Mouse (Mus musculus): ENCODE data around the gene Calhm4.
"Not testable (repeated sequence)": the region's sequence is repeated elsewhere in the genome, so short reads cannot be mapped to it uniquely, and the experiment has no call there.

The Calhm4 gene

DNA sequence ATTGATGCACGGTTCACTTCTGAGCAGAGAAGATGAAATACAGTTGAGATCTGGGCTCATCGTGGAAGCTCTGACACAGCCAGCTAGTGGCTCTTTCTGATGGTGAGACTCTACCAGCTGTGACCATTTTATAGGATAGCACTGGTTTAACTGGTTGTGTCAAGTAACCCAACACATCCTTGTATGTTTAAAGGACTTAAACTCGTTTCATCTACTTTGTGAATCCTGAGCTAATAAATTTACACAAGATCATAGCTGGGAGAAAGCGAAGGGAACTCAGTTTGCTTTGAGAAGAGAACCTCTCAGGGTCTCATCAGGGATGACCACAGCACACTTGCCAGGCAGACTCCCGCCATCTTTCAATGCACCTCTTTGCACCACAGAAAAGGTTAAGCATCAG is at the start of gene Calhm4:
Calhm4 (minus strand) TSS at position 101 of the 400 bp plus-strand sequence.
- no peak for DNase-seq

DNA sequence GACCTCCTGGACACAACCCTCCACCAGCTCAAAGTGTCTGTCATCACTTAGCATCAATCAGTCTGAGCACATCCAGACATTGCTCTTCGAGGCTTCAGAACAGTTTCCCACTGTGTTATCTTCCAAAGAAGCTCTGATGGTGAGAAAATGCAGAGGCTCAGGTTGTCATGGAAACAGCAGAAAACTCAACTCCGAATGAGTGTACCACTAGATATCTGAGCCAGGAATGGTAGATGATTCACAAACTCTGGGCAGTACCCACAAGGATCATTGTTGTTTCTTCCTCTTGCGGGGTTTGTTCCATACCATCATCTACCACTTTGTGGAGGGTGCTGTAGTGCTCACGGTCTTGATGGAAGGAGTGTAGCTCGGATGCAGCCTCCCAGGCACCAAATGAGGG is 47.8 kb upstream of the Calhm4 start:
- no peak for DNase-seq

DNA sequence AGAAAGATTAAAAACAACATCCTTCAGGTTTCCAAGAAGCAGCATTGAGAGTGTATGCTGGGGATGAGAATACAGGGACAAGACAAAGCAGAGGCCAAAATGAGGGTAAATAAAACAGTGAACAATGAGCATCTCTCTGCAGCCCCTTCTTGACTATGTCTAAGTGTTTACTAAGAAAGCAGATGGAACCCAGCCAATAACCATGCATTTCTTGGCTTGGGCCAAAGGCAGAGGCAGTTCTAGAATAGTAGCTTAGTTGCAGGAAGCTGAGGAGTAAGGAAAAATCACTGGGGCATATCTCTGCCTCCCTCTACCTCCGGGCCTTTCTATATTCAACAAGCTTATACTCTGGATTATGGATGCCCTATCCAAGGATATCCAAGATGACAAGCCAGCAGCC is 46.4 kb upstream of the Calhm4 start:
- no peak for DNase-seq

DNA sequence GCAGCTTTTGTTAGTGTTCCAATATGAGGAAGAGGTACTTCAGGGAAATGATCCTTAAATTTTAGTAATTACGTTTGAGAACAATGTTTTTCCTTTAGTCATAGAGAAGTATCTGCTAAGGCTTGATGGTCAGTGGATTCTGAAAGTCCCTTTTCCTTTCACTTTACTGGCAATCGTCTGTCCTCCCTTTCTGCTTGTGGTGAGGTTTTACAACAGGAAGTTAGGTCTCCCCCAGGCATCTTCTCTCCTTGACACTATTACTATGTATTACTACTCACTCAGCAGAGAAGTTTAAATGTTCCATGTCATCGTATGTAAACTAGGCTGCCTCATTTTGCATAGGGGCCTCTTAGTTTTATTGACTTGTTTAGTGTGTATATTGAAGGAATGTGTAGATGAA is 45.4 kb upstream of the Calhm4 start:
- DNase-seq: no peak

DNA sequence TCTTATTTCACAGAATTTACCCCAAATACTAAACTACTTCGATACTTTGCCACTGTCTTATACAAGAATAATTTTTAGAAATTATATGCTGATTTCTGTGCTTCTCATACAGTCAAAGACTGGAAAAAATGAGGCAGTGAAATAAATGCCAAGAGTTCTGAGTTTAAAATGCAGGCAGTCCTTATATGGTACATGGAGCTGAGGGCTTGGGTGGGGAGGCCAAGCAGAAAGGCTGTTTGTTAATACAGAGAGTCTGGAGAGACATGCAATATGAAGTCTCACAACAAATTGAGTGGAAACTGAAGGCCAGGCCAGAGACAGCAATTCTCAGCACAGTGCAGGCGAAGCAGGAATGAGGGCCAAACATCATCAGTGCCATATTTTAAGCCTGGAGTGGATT is 44.4 kb upstream of the Calhm4 start:
- no peak for DNase-seq

DNA sequence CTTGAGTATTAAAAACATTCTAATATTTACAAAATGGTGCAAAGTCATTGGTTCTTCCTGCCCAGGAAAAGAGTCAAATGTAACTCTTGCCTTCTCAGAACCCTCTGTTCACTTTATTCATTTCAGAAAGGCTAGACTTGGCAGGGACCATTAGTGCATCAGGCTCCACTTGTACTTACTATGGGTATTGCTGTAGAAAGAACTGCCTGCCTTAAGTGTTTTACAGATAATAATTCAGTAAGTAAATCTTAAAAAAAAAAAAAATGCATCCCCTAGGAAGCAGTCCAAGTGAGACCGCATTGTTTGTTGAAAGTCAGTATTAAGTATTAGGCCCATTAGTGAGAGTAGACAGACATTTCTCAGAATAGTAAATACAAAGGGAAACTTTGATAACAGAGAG is 42.4 kb upstream of the Calhm4 start:
- no peak for DNase-seq

DNA sequence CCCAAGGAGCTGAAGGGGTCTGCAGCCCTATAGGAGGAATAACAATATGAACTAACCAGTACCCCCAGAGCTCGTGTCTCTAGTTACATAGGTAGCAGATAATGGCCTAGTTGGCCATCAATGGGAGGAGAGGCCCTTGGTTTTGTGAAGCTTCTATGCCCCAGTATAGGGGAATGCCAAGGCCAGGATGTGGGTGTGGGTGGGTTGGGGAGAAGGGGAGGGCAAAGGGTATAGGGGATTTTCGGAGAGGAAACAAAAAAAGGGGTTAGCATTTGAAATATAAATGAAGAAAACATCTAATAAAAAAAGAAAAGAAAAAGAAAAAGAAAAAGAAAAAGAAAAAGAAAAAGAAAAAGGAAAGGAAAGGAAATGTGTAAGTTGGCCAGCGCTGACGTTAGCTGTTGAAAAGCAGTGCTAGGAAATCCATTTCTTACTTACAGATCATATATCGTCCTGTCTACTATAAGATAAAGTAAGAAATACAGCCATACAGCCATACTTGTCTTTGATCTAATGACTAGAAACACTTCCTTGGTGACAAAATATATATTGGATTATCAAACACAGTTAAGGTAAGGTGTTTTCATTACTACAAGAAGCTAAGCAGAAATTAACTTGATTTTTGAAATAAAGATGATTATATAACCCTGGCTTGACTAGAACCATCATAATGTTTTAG is 30.6 kb upstream of the Calhm4 start:
- no peak for DNase-seq

DNA sequence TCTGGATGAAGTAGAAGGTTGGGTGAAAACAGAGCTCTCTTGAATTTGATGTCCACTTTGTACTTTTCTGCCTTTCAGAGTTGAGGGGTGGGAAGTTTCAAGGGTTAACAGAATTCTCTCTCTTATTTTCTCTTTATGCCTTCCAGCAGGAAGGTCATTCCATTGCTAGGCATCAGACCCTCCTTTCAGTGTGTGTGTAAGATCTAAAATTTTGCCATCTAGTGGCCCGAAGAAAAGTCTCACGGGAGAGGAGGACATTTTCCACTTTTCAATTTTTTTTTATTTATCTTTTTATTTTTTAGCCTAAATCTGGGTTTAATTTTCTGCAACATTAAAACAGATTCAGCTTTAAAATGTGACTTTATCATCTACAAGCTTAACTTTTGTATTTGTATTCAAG is 27.5 kb upstream of the Calhm4 start:
- no peak for DNase-seq

DNA sequence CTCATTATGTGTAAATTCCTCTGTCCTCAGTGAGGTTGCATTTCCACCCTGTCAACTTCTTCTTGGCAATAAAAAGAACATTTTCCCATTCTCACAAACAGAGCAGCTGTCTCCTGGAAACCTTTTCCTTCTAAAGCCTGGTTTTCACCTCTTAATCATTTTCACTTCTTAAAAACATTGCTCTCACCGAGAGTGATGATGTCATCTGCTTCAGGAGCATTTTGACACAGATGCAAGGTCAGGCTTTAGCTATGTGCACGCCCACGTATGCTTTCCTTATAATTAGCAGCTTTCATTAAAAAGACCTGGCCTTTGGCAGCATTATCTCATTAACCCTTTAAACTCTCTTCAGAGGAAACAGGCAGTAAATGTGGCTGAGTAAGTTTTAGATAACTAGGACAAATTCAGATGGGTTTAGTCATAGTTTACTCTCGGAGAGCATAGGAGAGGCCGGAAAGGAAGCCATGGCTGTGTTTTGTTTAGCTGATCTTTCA is 26.9 kb upstream of the Calhm4 start:
- DNase-seq: no peak

DNA sequence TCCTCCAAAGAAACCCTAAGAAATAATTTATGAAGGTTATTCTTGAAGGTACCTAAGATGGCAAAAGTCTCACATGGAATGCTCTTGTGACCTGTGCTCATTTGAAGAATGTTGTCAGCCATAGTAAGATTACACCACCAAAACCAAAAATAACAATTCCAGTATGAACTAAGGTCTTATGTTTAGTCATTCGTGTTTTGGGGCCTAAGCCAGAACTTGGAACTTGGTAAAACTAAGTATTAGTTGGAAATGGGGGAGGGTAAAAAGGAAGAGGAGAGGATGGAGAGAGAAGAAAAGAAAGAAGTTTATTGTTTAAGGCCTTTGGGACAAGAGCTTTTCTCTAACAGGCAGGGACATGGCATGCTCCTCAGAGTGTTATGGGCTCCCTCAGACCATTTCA is 25.5 kb upstream of the Calhm4 start:
- no peak for DNase-seq

DNA sequence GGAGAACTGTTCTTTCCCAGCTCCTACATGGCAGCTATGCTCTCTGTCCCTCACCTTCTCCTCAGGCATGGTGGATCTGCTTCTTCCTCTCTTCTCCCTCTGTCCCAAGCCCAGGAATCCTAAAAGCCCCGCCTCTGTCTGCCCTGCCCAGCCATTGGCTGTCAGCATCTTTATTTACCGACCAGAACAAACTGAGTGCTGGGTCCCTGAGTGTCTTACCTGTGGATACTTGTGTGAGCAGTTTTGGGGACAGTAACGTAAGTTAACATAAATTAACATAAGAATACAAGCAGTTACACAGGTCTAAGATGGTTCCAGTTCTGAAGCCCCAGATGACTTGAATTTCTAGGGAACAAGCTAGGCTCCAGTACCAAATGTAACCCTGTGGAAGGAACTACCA is 22.5 kb upstream of the Calhm4 start:
- no peak for DNase-seq

DNA sequence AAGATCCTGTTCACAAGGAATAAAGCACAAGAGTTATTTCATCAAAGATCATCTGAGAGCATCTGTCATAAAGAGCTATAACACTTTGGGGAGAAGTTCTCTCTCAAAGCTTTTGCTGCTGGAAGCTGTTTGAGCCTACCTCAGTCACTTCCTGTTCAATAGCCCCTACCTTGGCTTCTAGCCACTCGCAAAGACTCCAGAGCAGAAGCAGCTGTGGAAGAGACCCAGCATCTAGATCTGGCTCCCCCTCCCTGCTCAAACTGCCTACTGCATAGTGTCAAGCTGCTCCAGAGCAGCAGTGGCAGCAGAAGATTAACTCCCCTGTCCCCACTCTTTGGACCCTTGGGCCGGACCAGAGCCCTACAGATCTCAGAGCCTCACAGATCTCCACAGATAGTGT is 9.9 kb upstream of the Calhm4 start:
- DNase-seq: no peak

DNA sequence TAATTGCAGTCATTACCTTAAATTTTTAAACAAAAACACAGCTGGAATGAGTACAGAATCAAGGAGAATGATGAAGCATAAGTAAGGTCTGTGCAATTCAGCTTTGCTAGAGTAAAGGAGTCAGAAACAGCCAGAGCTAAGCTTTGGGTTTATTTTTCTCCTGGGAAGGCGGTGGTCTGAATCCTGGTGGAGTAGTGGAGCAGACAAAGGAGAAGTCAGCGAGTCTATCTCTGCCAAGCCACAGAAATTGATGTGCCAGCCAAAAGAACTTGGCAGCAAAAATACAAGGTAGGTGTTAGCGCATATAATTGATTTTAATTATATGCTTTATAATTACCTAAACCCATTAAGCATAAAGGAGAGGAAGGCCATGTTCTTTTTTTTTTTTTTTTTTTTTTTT is 6.7 kb downstream of the Calhm4 start, which contains the start of gene Trappc3l:
Trappc3l (plus strand) TSS at position 197 of the 400 bp plus-strand sequence.
- no peak for DNase-seq

DNA sequence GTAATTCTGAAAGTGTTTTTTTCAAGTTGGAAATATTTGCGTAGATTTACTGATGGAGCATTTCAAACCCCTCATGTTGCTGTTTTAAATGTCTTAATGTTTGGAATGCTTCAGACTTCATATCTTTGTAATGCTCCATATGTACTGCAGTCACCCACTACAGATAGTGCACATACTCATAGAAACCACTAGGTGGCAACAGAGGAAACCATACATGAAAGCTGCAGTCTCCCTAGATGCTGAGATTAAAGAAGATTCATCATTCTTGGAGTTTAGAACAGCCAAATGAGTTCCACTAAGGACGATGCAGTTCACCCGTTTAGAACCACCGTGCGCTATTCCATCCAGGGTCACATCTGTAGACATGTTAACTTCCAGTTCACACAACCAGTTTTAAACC is 7.5 kb downstream of the Calhm4 start:
- no peak for DNase-seq

DNA sequence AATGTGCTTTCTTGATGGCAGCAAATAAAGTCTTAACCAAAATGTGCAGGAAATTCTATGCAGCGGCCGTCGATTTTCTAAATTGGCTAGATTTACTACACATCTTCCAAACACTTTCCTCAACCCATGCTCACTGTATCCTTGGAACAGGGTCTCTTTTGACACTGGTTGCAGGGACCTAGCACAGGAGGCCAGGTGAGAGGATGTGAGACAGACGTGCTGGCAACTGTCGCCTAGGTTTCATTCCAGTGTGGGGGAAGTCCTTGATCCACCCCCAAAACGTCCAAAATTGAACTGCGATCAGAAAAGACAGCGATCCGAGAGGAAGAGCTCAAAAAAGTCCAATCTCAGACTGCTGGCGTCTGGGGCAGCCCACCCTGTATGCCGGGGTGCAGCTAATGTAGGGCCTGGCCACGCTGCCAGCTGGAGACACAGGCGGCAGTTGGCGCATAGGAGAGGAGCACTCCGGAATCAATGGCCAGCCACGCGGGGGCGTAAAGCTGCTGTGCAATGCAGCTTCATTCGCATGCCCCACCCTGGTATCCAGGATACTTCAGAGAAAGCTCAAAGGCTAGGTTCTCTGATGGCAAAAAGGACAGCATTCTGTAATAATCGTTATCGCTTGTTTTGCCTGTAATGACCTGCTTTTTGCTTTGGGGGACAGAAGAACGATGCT is 10.3 kb downstream of the Calhm4 start:
- peak; percentile 69 to 72 for DNase-seq

DNA sequence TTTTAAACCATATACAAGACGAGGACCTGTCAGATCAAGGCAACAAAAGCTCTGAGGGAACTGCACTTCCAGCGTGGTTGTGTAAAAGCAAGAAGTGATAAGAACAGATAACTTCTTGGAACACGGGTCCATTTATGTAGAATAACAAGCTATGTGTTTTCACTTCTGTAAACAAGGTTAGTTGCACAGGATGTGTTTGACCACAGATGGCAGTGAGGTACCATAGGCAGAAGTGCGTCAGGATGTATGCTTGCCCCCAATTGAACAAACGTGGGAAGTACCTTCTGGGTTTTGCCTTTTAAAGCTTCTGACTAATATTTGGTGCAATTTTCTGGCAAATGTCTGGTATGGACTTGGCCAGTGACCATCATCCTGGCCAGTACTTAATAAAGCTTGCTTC is 13.8 kb downstream of the Calhm4 start:
- DNase-seq: no peak

DNA sequence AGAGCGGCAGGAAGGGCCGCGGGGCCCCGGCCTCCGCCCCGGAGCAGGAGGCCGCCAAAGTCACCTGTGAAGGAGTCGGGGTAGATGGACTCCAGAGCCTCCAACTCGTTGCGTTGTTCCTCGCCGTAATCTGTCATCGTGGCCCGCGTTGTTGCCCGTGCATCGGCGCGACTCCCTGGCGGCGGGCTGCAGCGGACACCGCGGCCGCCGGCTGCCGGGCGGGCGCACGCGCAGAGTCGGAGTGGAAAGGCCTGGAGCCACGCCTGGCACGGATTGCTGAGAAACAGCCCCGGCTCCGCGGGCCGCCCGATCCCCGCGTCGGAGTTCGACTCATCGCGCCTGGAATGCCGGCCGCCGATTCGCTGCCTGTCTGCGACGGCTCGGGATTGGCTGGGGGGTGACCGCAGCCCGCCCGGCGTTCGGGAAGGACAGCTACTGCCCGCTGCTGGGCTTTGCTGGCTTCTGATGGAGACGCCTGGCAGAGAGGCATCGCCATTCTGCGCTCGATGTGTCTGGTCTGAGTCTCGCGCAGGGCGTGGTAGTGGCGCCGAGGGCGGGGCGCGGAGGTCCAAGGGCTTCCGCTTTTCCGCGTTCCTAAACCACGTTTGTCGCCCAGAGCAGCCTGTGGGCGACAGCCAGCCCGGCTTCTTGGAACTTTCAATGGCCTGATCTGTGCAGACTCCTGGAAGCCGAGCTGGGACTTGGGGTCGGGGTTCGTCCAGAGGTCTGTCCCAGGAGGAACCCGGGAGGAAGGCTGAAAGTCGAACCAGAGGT is 24.6 kb downstream of the Calhm4 start, which contains the start of gene Rwdd1:
Rwdd1 (minus strand) TSS at position 323 of the 774 bp plus-strand sequence.
- peak; percentile 96 to 98 for DNase-seq

DNA sequence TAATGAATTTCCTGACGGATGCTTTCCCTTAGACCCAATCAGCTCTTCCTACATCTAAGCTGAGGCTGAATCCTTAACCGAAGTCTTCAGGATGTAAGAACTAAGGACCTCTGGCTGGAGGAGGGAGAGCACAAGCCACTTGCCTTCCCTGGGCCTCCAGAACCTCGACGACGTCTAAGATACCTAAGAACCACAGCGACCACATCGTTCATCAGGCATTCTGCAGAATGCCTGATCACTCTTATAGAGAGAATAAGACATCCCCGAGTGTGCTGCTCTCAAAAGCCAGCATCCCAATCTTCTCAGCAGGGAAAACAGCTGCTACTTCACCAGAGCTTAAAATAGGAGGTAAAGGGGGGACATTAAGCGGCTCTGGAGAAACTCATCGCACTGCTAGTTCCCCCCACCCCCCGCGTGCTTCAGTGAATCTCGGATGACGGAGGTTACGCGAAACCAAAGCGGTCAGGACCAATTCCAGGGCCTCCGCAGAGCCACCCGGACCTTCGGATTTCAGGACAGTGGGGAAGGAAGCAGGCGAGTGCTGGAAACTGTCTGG is 25.3 kb downstream of the Calhm4 start:
- DNase-seq: peak in 1 of 2 experiments; percentile 4

DNA sequence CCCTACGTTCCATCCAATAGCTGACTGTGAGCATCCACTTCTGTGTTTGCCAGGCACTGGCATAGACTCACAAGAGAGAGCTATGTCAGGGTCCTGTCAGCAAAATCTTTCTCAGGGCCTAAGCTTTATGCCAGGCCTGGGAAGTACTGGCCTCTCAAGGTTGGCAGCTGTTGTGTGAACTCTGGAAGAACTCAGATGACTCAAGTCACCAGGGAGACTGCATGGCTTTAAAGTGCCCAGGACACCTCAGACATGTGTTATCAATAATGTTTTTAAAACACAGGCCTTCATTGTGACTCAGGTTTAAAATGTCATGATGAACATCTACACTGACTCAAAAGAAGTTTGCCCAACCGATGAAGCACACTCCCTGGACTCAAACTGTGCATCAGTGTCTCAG is 30.9 kb downstream of the Calhm4 start:
- DNase-seq: no peak

DNA sequence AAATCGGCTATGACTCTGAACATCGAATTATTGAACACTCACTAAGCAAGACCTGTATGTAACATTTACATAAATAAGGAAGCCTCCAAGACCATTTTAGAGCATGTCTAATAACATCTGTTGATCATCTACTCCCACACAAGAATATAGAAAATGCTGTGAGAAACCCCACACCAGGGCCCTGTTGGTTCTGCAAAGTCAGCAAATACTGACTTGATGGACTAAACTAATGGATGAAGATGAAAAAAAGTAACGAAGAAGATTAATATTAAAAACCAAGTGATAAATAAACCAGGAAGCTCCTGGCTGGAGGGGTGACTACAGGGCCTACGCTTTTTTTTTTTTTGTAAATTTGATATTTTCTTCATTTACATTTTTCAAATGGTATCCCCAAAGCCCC is 31.5 kb downstream of the Calhm4 start:
- DNase-seq: no peak

DNA sequence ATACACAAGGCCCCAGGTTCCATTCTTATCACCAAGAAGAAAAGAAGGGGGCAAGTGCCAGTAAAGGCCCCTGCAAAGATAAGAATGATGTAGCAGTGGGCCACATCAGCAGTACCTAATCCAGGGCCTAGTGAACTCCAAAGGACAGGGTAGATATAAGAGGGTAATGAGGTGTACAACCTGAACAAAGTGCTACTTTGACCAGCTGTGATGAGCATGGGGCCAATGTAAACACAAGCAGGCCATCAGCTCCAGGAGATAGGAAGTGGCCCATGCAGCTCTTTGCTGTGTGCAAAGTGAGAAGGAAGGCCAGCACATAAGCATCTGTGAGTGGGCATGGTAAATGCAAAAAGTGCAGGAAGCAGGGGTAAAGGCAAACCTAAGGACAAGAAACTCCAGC is 45.7 kb downstream of the Calhm4 start:
- DNase-seq: no peak

DNA sequence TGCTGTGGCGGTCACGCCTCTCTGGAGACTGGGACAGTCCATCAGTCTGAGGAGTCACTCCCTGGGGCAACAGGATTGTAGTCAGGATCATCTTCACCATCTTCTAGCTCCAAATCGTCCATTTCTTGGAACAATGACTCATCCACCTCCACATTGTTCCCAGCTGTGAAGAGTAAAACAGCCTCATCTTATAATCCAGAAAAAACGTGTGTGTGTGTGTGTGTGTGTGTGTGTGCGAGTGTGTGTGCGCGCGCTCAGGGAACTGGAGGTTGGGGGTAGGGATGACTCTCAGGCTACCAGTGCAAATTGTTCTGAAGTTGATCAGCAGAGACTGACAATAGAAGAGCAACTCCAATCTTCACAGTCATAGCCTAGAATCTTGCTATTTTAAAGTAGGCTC is 47.4 kb downstream of the Calhm4 start:
- not testable (repeated sequence) for DNase-seq

Data from thymus, postnatal 36 days (tissue).